Mouse (Mus musculus) cerebellum, postnatal 25 days (tissue): ENCODE results near the gene Sorcs3.

ENCODE experiments used
- DNase-seq, 2 experiments: peaks; one replicate each; pipeline ENCODE4 v3.0.0; 2021; ENCODE audit warnings: mixed read lengths in 2 of 2

The Sorcs3 gene

DNA sequence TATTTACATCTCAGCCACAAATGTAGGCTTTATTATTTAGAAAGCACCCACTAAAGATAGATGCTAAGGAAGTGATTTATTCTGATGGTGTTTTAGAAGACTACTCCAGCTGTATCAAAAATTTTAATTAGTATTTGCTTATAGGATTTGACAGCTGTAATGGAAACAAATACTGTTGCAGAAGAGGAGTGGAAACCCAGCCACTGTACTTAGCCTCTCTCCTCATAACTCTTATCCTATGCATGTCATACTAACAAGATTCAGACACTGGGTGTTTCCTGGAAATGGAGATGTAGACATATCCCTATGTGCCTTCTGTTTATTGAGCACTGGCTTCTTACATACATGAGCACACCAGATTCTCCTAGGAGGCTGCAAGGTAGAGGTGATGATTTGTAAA, 338.5 kb downstream of the Sorcs3 start:
- DNase-seq, result no peak

DNA sequence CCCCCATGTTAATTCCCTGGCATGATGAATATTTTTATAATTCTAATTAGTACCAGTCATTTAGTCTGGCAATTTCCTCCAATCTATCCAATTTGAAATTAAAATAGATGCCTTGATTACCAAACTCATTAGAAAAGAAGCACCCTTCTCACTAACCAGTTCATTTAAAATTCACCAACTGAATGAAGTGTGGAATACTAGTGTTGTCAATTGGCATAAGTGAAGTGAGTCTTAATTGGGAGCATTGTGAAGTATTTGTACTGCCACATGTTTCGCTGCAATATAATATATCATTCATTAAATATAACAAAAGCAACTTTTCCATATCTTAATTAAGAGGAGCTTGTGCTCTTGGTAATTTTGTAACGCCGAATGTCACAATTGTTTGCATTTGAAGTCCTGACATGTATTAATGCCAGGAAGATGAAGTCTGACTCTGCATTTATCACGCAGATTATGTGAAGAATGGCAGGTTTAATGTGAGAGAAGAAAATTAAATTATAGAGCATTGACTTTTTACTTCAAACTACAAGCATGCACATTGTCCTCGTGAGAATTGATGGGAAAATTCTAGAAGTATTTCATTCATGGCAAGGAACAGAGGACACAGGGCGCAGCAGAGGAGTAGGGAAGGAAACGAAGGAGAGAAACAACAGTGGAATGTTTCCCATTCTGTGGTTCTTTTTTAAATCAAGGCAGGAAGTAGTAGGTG, 339.8 kb downstream of the Sorcs3 start:
- DNase-seq, result no peak

DNA sequence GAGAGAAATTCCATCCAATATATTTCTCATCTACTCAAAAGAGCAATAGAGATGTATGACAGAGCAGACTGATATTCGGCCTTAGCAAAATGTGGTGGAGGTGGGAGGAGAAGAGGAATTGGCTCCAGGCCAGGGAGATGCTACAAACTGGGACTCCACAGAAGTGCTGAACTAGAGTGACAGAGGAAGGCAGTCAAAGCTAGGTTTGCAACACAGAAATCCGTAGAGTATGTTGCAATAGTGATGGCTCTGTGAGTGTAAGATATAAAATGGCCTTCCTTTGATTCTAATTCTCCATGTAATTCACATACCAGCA, 340.3 kb downstream of the Sorcs3 start:
- peak in 1 of 2 experiments; percentile 7 for DNase-seq

DNA sequence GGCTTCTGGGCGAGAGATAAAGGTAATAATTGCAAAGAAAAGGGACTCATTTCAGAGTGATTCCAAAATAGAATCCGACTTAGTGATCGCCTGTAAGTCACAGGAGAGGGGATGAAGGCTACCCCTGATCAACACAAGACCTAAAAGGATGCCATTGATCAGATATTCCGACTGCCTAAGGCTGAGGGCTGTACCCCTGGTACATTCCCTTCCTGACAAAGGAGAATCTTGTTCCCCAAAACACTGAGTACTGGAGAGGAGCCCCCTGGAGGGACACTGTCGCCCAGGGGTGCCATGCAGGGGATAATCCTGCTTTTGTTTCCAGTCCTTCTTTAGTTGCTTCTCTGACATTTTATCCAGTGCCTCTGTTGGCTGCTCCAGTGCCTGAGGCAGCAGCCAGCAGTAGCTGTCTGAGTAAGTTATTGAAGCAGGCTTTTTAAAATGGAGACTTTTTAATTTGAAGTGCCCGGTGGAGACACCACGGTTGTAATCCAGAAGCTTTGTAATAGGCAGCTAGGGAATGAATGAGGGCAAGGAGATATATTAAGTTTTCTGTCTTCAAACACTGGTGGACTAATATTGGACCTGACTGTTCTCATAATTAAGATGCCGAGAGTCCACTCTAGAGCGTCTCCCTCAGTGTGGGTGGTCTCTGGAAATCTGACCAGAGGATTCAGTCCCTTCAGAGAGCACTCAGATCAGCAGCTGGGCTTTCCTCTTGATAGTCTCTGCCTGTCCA, 342.5 kb downstream of the Sorcs3 start:
- peak in 1 of 2 experiments; percentile 3 for DNase-seq

DNA sequence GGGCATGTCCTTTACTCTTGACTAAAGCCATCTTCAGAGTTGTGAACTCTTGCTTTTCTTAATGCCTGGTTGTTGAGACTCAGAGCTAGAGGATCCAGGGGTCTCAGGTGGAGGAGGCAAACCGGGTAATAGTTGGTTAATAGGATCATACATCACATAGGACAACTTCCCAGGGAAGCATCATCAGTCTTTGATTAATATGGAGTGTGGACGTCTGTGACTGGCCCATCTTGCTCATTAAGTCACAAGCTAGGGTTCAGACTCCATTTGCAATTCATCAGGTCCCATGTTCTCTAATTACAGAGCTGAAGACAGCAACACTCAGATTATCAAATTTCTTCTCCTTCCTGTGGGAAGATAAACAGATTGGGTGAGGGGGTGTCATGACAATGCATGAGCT, 353.6 kb downstream of the Sorcs3 start:
- DNase-seq, result no peak

DNA sequence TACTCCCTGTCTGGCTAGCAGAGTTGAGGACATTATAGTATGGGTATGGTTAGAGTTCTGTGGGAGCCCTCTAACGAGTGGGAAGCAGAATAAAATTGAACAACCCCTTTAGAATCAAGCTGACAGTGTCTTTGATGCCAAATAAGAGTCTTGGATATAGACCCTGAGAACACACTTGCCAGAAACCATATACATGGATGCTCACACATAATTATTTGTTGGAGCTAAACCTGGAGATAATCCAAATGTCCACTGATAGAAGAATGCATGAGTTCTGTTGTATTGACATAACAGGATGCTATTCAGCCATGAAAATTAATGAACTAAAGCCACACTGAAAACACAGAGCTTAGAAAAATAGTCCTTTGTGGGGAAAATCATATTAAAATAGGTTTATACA, 369.9 kb downstream of the Sorcs3 start:
- no peak for DNase-seq

DNA sequence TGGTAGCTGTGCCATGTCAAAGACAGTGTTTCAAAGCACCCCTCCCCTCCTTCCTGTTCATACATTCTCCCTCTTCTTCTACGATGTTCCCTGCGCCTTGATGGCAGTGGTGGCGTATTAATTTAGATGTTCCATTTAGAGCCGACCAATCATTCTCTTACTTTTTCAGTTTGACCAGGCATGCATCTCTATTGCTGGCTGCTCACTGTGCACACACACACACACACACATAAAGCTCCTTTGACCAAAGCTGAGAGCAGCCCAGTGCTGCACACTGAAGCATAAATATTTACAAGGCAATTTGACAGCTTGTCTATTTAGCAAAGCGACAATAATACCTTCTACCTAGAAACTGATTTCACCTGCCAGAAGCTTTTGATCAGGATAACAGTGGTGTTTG, 371.3 kb downstream of the Sorcs3 start:
- DNase-seq, result no peak

DNA sequence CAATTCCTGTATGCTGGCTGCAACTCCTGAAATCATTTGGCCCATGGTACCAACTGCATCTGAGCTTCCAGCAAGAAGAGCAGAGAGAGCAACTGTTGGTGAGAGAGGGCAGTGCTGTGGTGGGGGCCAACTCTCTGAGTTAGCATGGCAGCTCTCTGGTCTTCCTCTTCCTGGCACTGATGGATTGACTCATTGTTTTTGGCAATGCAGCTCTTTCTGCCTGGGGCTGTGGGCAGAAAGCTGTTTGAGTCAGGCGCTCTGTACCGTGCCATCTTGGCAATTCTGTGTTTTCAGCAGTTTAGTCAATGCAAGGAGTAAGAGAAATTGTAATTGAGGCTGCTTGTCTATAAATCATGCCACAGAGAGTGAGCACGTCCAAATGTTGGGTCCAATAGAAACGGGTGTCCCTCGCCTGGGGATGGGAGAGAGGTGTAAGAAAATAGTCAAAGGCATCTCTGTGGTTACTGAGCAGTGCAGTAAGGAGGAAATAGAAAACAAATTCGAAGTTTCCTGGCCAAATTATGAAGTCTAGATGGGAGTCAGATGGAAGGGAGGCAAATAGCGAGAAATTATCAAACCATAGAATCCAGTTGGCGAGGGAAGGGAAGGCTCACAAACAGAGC, 379.2 kb downstream of the Sorcs3 start:
- no peak for DNase-seq

DNA sequence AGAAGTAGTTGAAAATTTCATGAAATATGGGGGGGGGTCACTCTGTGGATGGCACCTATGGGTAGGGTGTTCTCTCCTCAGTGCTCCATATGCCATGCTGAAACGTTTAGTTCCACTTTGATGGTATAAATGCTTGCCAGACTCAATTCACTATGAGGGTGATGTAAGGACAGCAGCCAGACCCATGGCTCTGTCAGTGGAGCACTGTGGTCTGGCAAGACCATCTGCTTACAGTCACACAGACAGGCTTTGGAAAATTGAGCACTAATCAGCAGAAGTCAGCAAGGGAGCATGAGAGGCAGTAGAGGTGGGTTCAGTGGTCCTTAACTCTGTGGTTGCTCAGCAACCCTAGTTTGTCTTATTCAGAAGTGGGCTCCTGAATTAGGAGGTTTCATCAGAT, 411.1 kb downstream of the Sorcs3 start:
- DNase-seq, result no peak

DNA sequence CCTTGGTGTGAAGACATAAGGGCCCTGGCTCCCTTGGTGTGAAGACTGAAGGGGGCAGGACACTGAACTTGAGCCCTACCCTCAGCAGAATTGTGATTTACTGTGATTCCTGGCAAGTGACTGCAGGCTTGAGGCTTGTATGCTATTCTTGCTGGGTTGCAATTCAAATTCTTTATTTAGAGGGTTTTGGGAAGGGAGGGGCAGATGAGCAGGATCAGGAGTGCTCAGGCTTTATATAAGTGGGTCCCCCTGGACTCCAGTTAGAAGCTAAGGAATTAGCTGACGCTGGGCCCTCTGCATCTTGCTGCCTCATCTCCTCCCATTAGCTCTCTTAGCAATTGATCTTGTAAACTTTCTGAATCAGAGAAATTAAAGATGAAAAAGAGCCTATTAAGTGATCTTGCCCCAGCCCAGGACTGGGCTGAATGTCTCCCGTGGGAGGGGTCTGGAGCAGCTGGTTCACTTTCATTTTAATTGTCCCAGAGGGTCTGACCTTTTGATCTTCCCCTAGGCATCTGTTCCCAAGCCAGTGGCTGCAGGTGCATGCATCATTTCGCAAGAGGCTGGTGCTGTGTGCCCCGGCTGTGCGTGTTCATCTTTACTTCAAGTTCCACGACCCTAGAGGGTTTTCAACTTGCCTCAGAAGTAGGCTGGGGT, 425.0 kb downstream of the Sorcs3 start:
- no peak for DNase-seq

DNA sequence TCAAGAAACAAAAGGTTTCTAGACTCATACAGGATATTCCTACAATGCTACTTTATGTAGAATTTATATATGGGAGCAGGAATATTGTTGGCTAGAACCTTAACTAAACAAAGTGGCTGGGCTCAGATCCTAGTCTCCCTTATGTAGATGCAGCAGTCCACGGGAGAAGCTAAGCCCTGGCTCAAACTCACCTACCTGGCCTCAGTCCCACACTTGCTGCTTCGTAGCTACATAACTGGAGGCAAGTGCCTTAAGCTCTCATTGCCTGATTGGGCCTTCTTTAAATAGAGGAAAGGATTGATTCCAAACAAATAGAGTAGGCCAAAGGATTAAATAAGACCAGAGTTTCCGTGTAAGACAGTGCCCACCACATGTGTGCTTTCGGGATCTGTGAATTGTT, 436.7 kb downstream of the Sorcs3 start:
- peak in 1 of 2 experiments; percentile 20 for DNase-seq

DNA sequence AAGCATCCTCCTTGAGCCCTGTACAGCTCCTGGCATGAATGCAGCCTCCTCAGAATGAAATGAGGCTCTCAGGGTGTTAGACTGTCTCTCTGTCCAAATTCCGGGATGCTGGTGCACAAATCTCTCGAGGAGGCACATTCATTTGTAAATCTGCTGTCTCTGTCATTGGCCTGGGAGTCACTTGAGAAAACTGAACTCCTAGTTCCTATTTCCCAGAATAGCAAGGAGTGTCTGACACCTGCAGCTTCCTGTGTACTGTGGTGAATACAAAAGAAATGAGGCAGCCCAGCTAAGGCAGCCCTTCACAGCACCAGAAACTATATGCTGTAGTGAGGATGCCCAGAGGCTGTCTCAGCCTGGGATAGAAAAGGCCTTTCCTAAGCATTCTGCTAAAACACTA, 444.1 kb downstream of the Sorcs3 start:
- DNase-seq, result no peak

DNA sequence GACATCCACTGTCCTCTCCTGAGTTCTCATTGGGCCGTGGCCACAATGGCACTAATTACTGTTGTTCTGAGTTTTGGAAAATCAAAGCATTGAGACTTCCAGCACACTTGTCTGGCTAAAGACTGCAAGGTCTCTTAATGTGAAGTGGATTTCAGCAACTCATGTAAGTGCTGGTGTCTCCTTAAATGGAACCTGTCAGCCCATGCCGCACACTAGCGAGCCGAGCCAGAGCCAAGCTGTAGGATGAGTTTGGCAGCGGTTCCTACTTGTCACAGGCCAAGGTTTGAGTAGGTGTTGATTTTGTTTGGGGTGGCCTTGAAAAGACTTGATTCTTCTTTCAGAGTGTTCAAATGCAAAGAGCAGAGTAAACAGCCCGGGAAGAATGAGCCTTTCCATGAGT, 445.8 kb downstream of the Sorcs3 start:
- no peak for DNase-seq

DNA sequence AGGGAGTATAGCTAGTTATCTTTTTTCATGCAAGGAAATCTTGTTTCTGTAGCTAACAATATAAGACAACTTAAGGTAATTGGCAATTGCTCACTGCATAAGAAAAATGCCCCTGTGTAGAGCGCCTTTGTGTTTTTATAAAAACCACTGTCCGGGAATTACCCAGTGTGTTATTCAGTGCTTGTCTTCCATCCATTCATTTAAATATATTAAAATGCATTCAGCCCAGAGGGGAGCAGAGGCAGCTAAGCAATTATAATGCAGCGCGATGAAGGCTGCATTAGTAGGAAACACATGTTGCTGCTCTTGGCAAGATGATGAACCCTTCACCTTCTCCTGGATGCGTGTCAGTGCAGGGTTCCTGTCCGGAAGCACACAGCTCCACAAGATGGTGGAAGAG, 454.4 kb downstream of the Sorcs3 start:
- DNase-seq, result no peak

DNA sequence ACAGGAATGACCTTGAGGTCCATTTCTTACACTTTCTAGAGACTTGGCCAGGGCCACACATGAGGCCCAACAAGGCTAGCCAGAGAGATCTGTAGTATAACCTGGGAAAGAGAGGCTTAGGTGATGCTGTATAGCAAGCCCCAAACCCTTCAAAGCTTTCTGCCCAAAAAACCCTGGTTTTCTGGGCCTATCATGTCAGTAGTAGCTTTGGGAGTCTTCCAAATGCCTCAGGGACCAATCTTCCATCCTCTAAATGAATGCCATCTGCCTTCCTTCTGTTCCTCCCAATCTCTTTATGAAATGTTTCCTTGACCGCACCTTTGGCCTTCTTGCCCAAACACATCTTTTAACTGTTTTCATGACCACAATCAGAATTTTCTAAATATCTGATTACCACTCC, 474.1 kb downstream of the Sorcs3 start:
- DNase-seq, result peak in 1 of 2 experiments; percentile 14

DNA sequence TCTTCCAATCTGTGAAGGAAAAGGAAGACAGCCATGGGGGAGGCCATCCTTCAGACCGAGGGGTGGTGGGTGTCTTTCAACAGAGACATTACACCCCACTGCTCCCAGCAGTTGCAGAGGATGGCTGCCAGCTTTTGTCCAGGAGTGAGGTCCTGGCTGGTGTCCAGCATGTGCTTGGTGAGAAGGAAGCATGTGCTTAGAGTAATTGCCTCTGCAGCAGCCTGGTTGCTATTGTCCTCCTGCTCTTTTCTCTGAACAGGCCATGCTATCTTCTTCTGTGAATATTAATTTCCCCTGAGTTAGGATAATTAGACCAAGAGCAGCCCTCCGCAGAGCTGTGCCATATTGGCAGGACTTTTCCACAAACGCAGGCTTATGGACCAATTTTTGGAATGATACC, 476.7 kb downstream of the Sorcs3 start:
- DNase-seq, result peak in 1 of 2 experiments; percentile 27

DNA sequence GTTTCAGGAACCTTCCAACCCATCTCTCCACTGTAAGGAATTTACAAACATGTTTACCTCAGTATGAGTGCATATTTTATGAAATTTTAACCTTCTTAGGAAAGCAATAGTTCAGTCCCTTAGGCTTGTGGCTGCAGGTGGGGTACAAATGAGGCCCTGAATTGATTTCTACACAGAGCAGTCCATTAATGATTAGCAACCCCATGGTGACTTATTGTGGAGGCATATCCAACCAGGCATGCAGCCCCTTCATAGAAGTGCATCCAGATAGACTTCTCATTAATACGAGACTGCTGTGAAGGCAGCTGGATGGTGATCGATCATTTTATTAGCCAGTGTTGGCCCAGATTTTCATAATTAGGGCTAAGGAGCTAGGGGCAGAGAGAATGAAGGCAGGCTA, 480.5 kb downstream of the Sorcs3 start:
- DNase-seq, result no peak

DNA sequence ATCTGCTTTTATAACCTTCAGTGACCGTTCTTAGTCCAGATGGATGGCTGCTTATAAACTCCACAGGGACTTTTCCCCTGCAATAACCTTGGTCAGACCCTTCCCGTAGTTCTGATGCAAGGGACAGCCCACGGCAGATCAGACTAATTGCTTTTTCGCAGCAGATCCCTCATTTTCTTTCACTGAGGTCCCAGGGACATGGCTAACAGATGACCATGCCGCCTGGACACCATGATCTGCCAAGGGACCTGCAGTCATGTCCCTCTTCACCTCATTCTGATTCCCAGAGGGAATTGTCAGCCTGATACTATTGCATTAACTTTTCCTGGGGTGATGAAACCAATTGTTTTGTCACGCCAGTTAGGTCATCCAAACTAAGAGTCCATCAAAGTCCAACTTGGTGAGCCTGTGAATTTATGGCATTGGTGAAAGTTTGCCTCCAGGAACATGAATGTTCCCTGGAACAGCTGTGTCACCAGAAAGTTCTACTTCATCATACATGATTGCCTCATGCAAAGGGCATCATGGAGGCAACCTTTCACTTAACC, 494.4 kb downstream of the Sorcs3 start:
- DNase-seq, result peak; percentile 9 to 30

DNA sequence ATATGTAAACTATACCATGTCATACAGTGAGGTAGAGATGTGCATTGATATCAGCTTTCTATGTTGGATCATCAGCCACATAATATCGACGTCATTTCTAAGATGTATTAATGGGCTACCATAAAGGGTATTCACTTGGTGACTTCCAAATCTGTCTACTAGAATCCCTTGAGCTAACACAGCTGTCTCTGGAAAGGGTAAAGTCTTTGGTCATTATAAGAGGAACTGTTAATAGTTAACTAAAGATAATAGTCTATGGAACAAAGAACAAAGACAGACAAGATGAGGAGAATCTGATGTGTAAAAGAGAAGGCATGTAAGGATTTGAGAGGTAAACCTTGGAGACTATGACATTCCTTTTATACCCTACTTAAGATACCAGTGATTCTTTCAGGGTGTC, 497.9 kb downstream of the Sorcs3 start:
- no peak for DNase-seq

DNA sequence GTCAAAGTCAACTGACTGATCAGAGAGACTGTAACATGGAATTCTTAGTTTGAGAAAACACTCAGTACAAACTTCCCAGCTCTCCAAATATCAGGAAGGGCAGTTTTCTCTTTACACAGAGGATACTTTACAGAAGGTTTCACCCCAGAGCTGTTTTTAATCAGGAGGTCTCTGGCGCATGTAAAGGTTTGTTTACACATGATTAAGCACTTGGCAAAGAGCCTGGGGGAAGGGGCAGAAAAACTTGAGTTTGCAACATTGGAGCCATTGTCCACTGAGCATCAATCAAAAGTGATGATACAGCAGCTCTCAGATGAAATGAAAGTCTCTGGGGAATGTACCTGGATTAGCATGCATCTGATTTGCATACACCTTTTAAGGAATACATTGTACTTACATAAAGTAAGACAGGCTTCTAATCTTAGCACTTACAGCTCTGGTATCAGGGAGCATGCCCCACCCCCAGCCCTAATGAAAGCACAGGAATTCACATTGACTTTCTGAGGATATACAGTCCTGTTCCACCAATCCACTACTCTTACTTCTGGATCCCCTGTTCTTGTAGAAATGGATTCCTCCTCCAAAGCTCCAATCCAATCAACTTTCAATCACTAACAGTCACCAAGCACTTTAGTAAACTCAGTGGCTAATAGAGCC, 500.6 kb downstream of the Sorcs3 start:
- DNase-seq, result no peak

DNA sequence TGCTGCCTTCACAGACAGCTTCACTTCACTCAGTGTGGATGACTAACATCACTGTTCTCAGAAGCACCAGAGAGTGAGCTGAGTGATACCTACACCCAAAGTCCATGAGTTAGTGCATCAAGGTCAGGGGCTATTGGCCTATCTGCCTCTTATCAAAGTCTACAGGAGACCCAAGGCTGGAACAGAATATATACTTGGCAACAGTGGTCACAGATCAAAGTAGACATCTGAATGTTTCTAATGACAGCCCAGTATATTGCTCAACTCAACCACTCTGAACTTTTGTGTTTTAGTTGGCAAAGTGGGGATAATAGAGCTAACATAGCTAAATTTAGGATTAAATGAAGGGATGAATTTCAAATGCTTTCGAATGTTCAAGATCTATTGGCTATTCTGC, 501.1 kb downstream of the Sorcs3 start:
- no peak for DNase-seq

DNA sequence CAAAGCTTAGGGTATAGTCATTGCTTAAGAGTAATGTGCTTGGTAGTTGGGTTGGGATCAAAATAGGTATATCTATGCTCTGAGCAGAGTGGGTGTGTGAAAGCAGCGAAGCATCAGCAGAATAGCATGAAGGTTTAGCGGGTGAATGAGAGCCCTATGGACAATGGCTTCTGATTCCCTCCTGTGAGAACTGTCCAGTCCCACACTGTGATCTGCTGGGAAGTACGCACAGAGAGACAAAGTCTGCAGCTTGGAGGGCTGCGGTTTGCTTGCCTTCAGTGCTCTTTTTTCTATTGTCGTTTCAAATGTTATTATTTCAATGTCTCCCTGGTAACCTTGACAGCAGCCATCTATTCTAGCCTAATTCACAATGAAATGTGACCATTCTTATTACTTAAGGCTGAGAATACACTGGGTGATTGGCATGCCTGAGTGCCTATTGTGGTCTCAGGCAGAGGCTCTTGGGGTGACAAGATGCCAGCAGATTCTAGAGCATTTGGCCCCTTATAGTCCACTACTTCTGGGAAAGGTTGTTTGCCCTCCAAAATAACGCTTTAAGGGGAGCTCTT, 520.1 kb downstream of the Sorcs3 start:
- DNase-seq, result no peak

DNA sequence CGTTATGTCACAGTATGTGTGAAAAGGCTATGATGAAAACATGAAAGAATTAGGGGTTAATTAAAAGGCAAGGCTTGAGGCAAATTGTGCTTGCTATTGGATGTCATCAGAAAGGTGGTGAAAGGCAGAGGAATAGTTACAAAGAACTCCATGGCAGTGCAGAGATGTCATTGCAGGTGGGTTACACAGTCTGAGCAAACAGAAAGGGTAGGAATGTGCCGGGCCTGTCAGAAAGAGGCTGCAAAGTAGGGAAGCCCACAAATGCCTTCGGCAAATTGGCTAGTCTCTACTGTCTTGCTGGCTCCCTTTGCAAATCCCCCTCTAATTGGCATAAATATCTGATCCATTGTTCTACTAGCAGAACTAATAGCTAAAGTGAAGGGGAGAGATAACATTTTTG, 521.2 kb downstream of the Sorcs3 start:
- DNase-seq, result no peak
